Mouse (Mus musculus) testis, adult 2 months (tissue): ENCODE results near the gene Olfr412.

Experiments
- CTCF ChIP-seq: fragments of 200-500 bp; IDR thresholded peaks from 2 replicates; pipeline ENCODE4 v1.5.1; 2012; ENCODE audit warnings: low read depth, mild to moderate bottlenecking, inconsistent platforms, low read length, moderate library complexity; ENCODE audit not compliant: control insufficient read depth, insufficient read depth, insufficient replicate concordance
- POLR2A ChIP-seq: fragments of 200-500 bp; IDR thresholded peaks from 2 replicates; pipeline ENCODE4 v1.6.1; 2012; ENCODE audit warnings: low read depth, mild to moderate bottlenecking, inconsistent platforms, low read length, moderate library complexity; ENCODE audit not compliant: control insufficient read depth

DNA sequence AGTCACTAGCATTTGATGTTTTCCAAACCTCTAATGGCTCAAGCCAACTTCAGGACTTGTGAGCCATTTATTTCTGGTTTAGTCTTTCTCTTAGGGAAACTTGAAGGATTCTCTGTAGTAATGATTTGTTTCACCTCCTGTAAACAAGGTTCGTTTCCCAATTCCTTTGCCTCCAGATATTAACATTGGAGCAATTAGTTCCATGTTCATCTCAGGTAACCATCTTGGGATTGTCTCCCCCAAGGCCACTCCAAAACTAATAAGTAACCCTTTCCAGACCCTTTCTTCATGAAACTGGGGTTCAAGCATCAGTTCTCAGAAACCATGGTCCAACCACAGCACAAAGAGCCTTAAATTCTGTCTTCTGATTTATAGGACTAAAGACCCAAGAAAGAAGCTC, at the start of gene Olfr412:
- TF ChIP-seq CTCF (no peak), POLR2A (no peak)
